Mouse (Mus musculus): ENCODE measurements around the gene Rpn1. TPM values are rescaled to one million over a fixed set of nuclear protein-coding genes. Genes with fewer than 3 reads are reported as not detected.

The Rpn1 gene
- polyA plus RNA-seq (2015; fragmentation: Nextera tagmentation; extraction: Ambion mirVana), result 453 and 462 TPM in 2 replicates

GRCm38 (mm10) chr6:88084278-88085151 lies at the start of gene Rpn1:
Gene Rpn1, plus strand, starts transcription at chr6:88084482.
- Histone ChIP-seq H3K9me3 (ENCODE audit: control insufficient read depth, low read length) (no peaks in the 10 kb centered on the region), H3K9ac (ENCODE audit: low read depth, low read length) (peak within 1 kb of the TSS; percentile 93), H3K27me3 (replicated peaks; ENCODE audit: control insufficient read depth, insufficient read depth, low read length) (no peaks in the 10 kb centered on the region), H3K4me3 (ENCODE audit: low read length) (peak within 1 kb of the TSS; percentile 99), H3K27ac (ENCODE audit: low read length) (peak within 1 kb of the TSS; percentile 82), H3K4me2 (ENCODE audit: low read depth, low read length) (peak within 1 kb of the TSS; percentile 58), H3K4me1 (ENCODE audit: control insufficient read depth, insufficient read depth, low read length) (peaks cover 18% of the 10 kb centered on the region), H3K36me3 (ENCODE audit: control insufficient read depth, insufficient read depth, low read length) (no peaks in the 10 kb centered on the region)
- ATAC-seq, result peak; percentile 97
- under 1% methylated on average over 71 of the region's 71 CpGs for WGBS

- Histone ChIP-seq H3K4me3 (ENCODE audit: low read length) (no peak overlapping the region), H3K9ac (ENCODE audit: low read depth, low read length) (no peak overlapping the region), H3K4me1 (ENCODE audit: control insufficient read depth, insufficient read depth, low read length) (peaks cover 3% of the 10 kb centered on the region), H3K9me3 (ENCODE audit: control insufficient read depth, low read length) (no peaks in the 10 kb centered on the region), H3K4me2 (ENCODE audit: low read depth, low read length) (no peak overlapping the region), H3K27me3 (replicated peaks; ENCODE audit: control insufficient read depth, insufficient read depth, low read length) (no peaks in the 10 kb centered on the region), H3K36me3 (ENCODE audit: control insufficient read depth, insufficient read depth, low read length) (no peaks in the 10 kb centered on the region), H3K27ac (ENCODE audit: low read length) (no peak overlapping the region)
- 79% methylated on average over 4 of the region's 4 CpGs for WGBS
- no peak for ATAC-seq
Observed at GRCm38 (mm10) chr6:88037471-88038045, 46.7 kb upstream of the Rpn1 start.

- peaks cover 14% of the 10 kb centered on the region for H3K4me1 ChIP-seq (ENCODE audit: control insufficient read depth, insufficient read depth, low read length)
- no peak overlapping the region for H3K9ac ChIP-seq (ENCODE audit: low read depth, low read length)
- no peaks in the 10 kb centered on the region for H3K27me3 ChIP-seq (replicated peaks; ENCODE audit: control insufficient read depth, insufficient read depth, low read length)
- H3K36me3 ChIP-seq (ENCODE audit: control insufficient read depth, insufficient read depth, low read length), result no peaks in the 10 kb centered on the region
- no peak overlapping the region for H3K27ac ChIP-seq (ENCODE audit: low read length)
- no peak for ATAC-seq
- no peak overlapping the region for H3K4me3 ChIP-seq (ENCODE audit: low read length)
- no peak overlapping the region for H3K4me2 ChIP-seq (ENCODE audit: low read depth, low read length)
- WGBS, result over 99% methylated on average over 4 of the region's 4 CpGs
- H3K9me3 ChIP-seq (ENCODE audit: control insufficient read depth, low read length), result no peaks in the 10 kb centered on the region
Observed at GRCm38 (mm10) chr6:88039426-88039825, 44.9 kb upstream of the Rpn1 start.

- 64% methylated on average over 4 of the region's 4 CpGs for WGBS
- H3K9ac ChIP-seq (ENCODE audit: low read depth, low read length), result no peak overlapping the region
- ATAC-seq, result no peak
- H3K36me3 ChIP-seq (ENCODE audit: control insufficient read depth, insufficient read depth, low read length), result no peaks in the 10 kb centered on the region
- H3K4me1 ChIP-seq (ENCODE audit: control insufficient read depth, insufficient read depth, low read length), result peaks cover 14% of the 10 kb centered on the region
- H3K9me3 ChIP-seq (ENCODE audit: control insufficient read depth, low read length), result no peaks in the 10 kb centered on the region
- H3K27ac ChIP-seq (ENCODE audit: low read length), result 0 out of 2 replicates have a peak overlapping the region, but pooled peaks have one; percentile 16
- H3K4me2 ChIP-seq (ENCODE audit: low read depth, low read length), result no peak overlapping the region
- no peaks in the 10 kb centered on the region for H3K27me3 ChIP-seq (replicated peaks; ENCODE audit: control insufficient read depth, insufficient read depth, low read length)
- no peak overlapping the region for H3K4me3 ChIP-seq (ENCODE audit: low read length)
Observed at GRCm38 (mm10) chr6:88041221-88041620, 43.1 kb upstream of the Rpn1 start.

GRCm38 (mm10) chr6:88042336-88042735 lies 41.9 kb upstream of the Rpn1 start:
- Histone ChIP-seq H3K4me2 (ENCODE audit: low read depth, low read length) (no peak overlapping the region), H3K27me3 (replicated peaks; ENCODE audit: control insufficient read depth, insufficient read depth, low read length) (no peaks in the 10 kb centered on the region; the same call in 1 of the 2 replicates), H3K9me3 (ENCODE audit: control insufficient read depth, low read length) (no peaks in the 10 kb centered on the region), H3K36me3 (ENCODE audit: control insufficient read depth, insufficient read depth, low read length) (no peaks in the 10 kb centered on the region), H3K4me1 (ENCODE audit: control insufficient read depth, insufficient read depth, low read length) (peaks cover 15% of the 10 kb centered on the region), H3K27ac (ENCODE audit: low read length) (no peak overlapping the region), H3K4me3 (ENCODE audit: low read length) (no peak overlapping the region), H3K9ac (ENCODE audit: low read depth, low read length) (no peak overlapping the region)
- no peak for ATAC-seq
- 78% methylated on average over 3 of the region's 3 CpGs for WGBS

GRCm38 (mm10) chr6:88044234-88044576 lies 40.1 kb upstream of the Rpn1 start:
- Histone ChIP-seq H3K4me2 (ENCODE audit: low read depth, low read length) (peak overlapping the region; percentile 56), H3K36me3 (ENCODE audit: control insufficient read depth, insufficient read depth, low read length) (no peaks in the 10 kb centered on the region), H3K27ac (ENCODE audit: low read length) (peak overlapping the region; percentile 87), H3K27me3 (replicated peaks; ENCODE audit: control insufficient read depth, insufficient read depth, low read length) (no peaks in the 10 kb centered on the region; the same call in 1 of the 2 replicates), H3K9ac (ENCODE audit: low read depth, low read length) (peak overlapping the region; percentile 98), H3K4me3 (ENCODE audit: low read length) (peak overlapping the region; percentile 93), H3K9me3 (ENCODE audit: control insufficient read depth, low read length) (no peaks in the 10 kb centered on the region), H3K4me1 (ENCODE audit: control insufficient read depth, insufficient read depth, low read length) (peaks cover 18% of the 10 kb centered on the region)
- no peak for ATAC-seq
- 1% methylated on average over 3 of the region's 3 CpGs for WGBS

GRCm38 (mm10) chr6:88044577-88045405 lies 39.5 kb upstream of the Rpn1 start, which contains the start of gene Rab7:
Gene Rab7, minus strand, starts transcription at chr6:88045270.
- H3K4me3 ChIP-seq (ENCODE audit: low read length), result peak within 1 kb of the TSS; percentile 93
- H3K9me3 ChIP-seq (ENCODE audit: control insufficient read depth, low read length), result no peaks in the 10 kb centered on the region
- peak within 1 kb of the TSS; percentile 56 for H3K4me2 ChIP-seq (ENCODE audit: low read depth, low read length)
- peak within 1 kb of the TSS; percentile 98 for H3K9ac ChIP-seq (ENCODE audit: low read depth, low read length)
- H3K27ac ChIP-seq (ENCODE audit: low read length), result peak within 1 kb of the TSS; percentile 87
- peak; percentile 93 for ATAC-seq
- H3K27me3 ChIP-seq (replicated peaks; ENCODE audit: control insufficient read depth, insufficient read depth, low read length), result no peaks in the 10 kb centered on the region; the same call in 1 of the 2 replicates
- under 1% methylated on average over 82 of the region's 82 CpGs for WGBS
- H3K4me1 ChIP-seq (ENCODE audit: control insufficient read depth, insufficient read depth, low read length), result peaks cover 18% of the 10 kb centered on the region
- H3K36me3 ChIP-seq (ENCODE audit: control insufficient read depth, insufficient read depth, low read length), result no peaks in the 10 kb centered on the region

- Histone ChIP-seq H3K27me3 (replicated peaks; ENCODE audit: control insufficient read depth, insufficient read depth, low read length) (no peaks in the 10 kb centered on the region; the same call in 1 of the 2 replicates), H3K4me1 (ENCODE audit: control insufficient read depth, insufficient read depth, low read length) (peaks cover 18% of the 10 kb centered on the region), H3K4me2 (ENCODE audit: low read depth, low read length) (peak overlapping the region; percentile 46), H3K36me3 (ENCODE audit: control insufficient read depth, insufficient read depth, low read length) (no peaks in the 10 kb centered on the region), H3K4me3 (ENCODE audit: low read length) (peak overlapping the region; percentile 93), H3K27ac (ENCODE audit: low read length) (no peak overlapping the region), H3K9me3 (ENCODE audit: control insufficient read depth, low read length) (no peaks in the 10 kb centered on the region), H3K9ac (ENCODE audit: low read depth, low read length) (no peak overlapping the region)
- 34% methylated on average over 3 of the region's 3 CpGs for WGBS
- ATAC-seq, result no peak
Observed at GRCm38 (mm10) chr6:88045406-88045766, 38.9 kb upstream of the Rpn1 start.

- ATAC-seq, result no peak
- H3K36me3 ChIP-seq (ENCODE audit: control insufficient read depth, insufficient read depth, low read length), result no peaks in the 10 kb centered on the region
- 68% methylated on average over 5 of the region's 5 CpGs for WGBS
- H3K9ac ChIP-seq (ENCODE audit: low read depth, low read length), result no peak overlapping the region
- peaks cover 13% of the 10 kb centered on the region for H3K4me1 ChIP-seq (ENCODE audit: control insufficient read depth, insufficient read depth, low read length)
- no peaks in the 10 kb centered on the region; the same call in 1 of the 2 replicates for H3K9me3 ChIP-seq (ENCODE audit: control insufficient read depth, low read length)
- no peaks in the 10 kb centered on the region; the same call in 1 of the 2 replicates for H3K27me3 ChIP-seq (replicated peaks; ENCODE audit: control insufficient read depth, insufficient read depth, low read length)
- H3K27ac ChIP-seq (ENCODE audit: low read length), result peak overlapping the region; percentile 53; the same call in 1 of the 2 replicates
- no peak overlapping the region for H3K4me3 ChIP-seq (ENCODE audit: low read length)
- no peak overlapping the region for H3K4me2 ChIP-seq (ENCODE audit: low read depth, low read length)
Observed at GRCm38 (mm10) chr6:88047853-88048252, 36.4 kb upstream of the Rpn1 start.
